Mouse (Mus musculus) cerebral cortex, adult 2 months (tissue): ENCODE measurements around the gene Ppp1r14b.

ENCODE experiments used
- WGBS: fragments of 180-500 bp; shearing (Covaris S2); methylation state at CpG from one replicate; pipeline ENCODE4 v1.1.7; 2018; 5-methylcytosine and 5-hydroxymethylcytosine counted together

Ppp1r14b gene

DNA sequence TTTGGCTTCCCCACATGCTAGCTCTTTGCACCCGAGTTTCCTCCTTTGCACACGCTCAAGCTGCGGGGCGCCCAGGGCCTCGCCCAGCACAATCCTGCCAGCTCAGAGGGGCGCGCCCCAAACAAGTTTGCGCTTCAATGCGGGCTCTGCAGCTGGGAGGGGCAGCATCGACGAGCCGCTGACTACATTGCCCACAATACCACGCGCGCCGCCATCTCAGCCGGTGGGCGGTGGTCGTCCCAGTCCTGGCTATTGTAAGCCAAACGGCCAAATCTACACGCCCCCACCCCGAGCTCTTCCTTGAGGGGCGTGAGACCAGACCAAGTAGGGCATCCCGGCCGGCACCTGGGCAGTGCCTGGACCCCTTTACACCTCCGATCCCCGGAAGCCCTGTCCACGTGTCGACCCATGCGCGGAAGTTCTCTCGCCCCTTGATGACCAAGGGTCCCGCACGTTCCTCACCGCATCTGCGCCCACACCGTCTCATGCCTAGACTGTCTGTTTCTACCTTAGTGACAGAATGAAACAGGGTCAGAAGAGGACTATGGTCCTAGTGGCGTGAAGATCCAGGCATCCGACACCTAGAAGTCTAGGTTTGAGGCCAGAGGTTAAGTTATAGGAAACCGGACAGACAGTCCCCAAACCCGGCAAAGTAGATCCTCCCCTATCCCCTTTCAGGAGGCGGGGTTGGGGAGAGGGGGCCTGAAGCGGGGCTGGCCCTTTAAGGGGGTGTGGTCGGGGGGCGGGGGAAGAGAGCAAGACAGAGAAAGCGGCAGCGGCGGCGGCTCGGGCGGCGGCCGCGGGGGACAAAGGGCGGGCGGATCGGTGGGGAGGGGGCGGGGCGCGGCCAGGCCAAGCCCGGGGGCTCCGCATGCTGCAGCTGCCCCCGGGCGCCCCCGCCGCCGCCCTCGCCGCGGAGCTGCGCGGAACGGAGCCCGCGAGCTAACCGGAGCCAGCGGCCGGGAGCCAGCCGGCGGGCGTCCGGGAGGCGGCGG is at the start of gene Ppp1r14b:
Gene Ppp1r14b (plus strand): TSS at position 758 of the 995 bp plus-strand sequence.
- WGBS = 1% methylated on average over 73 of the region's 84 CpGs

DNA sequence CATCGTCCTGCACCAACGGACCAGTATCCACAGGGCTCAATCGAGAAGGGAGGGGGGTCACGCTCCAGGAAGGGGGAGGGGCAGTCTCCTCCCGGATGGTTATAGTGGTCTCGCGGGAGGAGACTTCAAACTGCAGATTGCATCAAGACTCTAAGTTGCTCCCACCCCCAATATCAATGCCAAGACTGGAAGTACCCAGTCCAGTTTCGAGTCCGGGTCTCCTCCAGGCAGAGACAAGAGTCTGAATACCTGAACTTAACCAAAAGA is 49.5 kb upstream of the Ppp1r14b start, which contains the start of gene Catsperz:
Gene Catsperz (minus strand): TSS at position 74 of the 267 bp plus-strand sequence.
- WGBS = 20% methylated on average over 9 of the region's 9 CpGs

DNA sequence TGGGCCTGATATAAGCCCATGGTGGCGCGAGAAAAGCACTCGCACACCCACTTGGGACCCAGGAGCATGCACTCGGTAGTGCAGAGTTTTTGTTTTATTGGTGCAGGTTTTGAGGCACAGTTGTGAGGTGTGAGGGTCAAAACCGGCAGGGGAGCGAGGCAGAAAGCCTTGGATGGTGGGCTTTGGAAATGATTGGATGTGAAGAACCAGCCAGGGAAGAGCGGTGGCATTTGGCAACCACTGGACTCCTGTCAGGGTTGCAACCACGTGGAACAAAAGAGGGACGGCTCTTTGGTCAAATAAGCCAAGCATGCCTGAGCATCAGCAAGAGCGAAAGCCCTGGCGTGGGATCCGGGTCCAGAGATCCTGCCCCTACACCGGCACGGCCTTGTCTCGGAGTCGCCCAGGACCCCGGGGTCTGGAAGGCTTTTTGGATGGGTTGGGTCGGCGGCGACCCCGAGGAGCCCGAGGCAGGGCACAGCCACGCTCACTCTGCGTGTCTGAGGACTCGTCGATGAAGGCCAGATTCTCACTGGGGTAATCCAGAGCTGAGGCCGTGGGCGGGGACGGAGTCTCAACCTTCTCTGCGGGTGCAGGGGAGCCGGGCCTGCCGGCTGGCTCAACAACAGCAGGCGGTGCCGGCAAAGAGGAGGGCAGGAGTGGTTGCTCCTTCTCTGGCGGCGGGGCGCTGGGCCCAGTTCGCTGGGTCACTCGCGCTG is 49.0 kb upstream of the Ppp1r14b start:
- WGBS = 52% methylated on average over 40 of the region's 40 CpGs

DNA sequence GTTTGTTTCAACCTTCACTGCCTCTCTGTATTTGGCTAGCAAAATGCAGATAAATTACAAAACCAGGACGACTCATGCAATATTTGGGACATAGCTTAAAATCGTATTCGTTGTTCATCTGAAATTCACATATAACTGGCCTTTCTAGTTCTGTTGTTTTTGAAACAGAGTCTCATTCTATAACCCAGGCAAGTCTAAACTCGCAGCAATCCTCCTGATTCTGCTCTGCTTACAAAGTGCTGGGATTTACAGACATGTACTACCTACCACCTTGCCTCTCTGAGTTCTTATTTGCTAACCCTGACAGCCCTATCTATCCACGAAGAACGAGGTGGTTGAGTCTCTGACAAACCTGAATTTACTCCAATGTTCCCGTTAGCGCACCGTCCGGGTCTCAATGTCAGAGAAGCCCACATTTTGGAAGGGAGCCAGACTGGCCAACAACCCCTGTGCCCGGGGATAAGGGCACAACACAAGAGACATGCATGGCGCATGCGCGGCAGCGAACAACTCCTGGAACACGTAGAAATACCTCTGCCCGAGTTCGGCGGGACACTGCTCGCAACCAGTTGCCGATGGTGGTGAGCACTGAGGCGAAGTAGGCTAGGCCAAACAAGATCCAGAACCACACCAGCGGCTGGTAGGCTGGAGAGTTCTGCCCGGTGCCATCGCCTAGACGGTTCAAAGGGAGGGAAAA is 48.1 kb upstream of the Ppp1r14b start:
- 51% methylated on average over 26 of the region's 26 CpGs for WGBS

DNA sequence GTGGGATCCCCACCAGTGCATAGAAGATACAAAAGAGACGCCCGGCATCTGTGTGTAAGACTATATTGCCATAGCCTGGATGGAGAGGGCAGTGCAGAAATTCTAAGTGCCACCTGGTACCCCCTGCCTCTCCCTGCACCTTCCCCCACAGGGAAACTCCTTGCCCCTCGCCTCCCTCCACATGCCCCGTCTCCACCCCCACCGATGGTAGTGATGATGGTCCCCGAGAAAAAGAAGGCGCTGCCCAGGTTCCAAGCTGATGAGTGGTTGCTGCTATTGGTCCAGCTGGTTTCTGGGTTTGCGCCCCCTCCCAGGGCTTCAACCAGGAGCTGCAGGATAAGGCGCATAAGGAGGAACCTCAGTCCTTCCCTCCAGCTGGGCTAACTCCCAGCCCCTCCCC is 46.7 kb upstream of the Ppp1r14b start:
- 42% methylated on average over 9 of the region's 9 CpGs for WGBS

DNA sequence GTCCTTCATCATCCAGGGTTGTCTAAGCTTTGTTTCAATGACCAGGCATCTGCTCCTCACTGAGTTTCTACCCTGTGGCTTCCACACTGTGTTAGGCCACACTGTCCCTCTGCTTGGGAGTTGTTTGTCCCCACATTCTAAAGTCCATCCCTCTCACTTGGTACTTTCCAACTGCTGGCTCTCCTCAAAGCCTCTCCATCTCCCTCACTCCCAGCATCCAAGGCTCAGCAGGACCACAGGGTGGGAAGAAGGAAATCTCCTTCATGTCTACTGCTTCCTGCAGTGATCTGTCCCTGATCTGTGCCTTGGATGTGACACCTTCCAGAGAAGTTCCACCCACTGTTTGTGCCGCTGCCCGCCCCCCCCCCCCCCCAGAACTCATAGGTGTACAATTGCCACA is 43.8 kb upstream of the Ppp1r14b start:
- 17% methylated on average over 2 of the region's 2 CpGs for WGBS

DNA sequence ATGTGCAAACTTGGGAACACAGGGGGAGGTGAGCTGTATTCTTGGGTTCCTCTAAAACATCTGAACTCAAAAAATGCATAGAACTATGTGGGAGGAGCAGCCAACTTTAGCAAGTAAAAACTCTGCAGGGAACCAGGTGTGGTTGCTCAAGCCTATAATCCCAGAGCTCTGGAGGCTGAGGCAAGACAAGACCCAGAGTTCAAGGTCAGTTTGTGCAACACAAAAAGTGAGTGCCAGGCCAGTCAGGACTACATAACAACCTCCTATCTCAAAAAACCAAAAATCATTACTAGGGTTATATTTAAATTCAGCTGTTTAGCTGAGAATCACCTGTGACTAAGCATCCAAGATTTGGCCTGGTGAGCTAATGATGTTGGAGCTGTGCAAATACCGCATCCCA is 42.8 kb upstream of the Ppp1r14b start:
- 58% methylated on average over 1 of the region's 1 CpGs for WGBS

DNA sequence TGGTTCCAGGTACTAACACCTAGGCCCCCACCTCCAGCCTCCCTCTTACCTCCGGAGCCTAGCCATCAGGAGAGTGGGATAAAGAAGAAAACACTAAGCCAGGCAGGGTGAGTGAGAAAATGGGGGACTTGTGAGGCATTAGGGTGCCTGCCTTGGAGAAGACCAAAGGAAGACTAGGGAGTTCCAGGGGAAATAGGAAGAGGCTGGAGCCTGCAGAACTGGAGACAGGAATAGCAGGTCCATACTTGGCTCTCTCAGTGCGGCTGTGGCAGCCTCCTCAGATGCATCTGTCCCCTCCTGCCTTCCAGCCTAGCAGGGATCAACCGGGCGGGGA is 41.7 kb upstream of the Ppp1r14b start:
- WGBS = 31% methylated on average over 4 of the region's 4 CpGs

DNA sequence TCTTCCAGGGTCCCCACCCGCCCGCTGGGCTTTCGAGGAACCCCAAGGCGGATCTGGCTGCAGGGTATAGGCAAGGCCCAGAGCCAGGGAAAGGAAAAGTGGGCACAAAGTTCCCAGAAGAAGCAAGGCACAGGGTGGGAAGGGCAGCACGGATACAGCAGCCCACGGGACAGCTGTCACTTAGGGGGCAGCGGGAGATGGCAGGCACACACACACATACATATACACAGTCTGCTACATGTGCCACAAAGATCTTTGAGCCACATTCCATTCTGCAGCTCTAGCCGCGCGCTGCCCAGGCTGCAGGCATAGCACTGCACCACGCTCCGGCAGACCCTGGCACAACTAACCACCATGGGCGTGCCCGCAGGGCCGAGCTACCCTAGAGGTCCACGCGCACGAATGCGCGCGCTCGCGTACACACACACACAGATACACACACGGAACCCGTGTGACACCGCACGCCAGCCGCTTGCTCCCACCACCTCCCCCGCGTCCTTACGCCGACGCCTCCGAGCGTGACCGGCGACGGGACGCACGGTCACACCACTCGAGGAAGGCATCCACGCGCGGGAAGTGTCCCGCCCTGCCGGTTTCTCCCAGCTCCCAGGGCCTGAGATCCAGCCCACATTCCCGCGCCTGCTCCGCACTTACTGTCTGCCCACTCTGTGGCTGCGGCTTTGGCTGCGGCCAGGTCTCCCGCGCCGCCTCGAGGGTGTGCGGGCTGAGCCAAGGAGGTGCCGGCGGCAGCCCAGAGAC is 41.2 kb upstream of the Ppp1r14b start:
- 3% methylated on average over 58 of the region's 58 CpGs for WGBS

DNA sequence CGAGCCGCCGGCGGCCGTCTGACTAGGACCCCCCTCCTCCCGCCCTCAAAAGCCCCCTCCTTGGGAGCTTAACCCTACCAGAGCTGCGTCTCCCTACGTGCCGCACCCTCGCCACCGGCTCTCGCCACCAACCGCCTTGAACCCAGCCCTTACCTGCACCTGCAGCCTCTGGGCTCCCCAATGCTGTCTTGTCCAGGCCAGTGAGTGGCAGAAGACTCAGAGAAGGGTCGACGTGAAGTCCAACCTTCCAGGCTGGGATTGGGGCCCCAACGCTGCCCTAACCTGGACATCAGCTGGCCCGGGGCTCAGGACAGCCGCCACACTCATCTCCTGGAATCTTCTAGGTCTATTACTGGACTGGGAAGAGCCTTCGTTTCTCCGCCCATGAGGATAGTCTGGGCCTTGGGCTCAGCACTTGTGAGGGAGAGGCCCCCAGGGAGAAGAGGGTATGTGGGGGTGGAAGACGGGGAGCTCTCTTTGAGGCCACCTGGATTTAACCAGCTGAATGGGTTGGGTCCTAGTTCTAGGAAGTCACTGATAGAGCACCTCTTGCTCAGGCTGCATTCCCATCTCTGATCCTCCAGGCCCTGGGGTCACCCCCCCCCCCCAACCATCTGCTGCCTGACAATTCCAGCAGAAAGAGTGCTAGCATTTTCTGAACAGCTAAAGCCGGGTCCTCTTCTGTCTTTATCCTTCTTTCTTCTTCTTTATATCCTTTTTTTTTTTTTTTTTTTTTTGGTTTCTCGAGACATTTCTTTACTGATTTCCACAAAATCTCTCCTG is 40.4 kb upstream of the Ppp1r14b start, which contains the start of gene Kcnk4:
Gene Kcnk4 (minus strand): TSS at position 321 of the 783 bp plus-strand sequence.
- WGBS = 9% methylated on average over 23 of the region's 23 CpGs

DNA sequence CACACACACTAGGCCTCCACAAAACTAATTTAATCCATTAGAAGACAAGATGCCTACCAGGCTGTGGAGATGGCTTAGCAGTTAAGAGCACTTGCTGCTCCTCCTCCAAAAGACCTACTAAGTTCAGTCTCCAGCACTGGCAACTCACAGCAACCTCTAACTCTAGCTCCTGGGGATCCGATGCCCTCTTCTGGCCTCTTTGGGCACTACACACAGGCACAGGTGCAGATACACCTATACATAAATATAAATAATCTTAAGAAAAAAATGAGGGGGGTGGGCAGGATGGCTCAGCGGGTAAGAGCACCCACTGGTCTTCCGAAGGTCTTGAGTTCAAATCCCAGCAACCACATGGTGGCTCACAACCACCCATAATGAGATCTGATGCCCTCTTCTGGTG is 38.5 kb upstream of the Ppp1r14b start:
- WGBS = 23% methylated on average over 3 of the region's 3 CpGs

DNA sequence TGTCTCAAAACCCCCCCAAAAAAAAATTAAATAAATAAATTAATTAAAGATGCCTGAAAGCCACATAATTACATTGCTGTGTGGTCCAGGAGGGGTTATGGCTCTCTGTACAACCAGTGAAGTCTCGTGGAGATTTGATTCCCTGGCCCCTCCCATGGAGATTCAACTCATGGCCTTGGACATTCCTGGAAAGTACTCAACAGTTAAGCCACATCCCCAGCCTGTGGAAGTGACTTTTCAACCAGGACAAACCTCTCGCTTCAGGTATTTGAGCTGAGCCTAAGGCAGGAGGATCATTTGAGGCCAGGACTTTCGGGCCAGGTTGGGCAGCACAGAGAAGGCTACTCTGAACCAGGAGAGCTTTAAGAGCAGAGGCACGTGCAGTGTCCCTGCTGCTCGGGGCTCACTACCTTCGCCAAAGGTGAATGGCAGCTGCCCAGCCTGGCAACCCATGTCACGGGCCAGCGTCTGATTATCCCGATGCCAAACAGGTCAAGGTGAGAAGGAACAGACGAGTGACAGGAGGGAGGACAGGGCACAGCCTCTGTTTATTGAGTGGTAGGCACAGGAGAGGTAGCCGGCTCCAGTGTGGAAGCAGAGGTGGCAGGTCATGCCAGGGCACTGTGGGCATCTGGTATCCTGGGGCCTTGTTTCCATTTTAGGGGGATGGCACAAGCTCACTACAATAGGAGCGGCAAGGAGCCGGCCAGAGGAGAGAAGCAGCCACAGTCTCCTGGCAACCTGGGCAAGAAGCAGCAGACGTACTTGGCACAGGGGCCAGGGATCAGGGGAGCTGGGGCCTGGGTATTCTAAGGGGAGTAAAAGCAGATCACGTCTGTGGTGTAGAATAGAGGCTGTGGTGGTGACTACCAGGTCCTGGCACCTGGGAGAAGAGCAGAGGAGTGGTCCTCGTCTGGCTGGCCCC is 37.0 kb upstream of the Ppp1r14b start:
- 62% methylated on average over 16 of the region's 16 CpGs for WGBS

DNA sequence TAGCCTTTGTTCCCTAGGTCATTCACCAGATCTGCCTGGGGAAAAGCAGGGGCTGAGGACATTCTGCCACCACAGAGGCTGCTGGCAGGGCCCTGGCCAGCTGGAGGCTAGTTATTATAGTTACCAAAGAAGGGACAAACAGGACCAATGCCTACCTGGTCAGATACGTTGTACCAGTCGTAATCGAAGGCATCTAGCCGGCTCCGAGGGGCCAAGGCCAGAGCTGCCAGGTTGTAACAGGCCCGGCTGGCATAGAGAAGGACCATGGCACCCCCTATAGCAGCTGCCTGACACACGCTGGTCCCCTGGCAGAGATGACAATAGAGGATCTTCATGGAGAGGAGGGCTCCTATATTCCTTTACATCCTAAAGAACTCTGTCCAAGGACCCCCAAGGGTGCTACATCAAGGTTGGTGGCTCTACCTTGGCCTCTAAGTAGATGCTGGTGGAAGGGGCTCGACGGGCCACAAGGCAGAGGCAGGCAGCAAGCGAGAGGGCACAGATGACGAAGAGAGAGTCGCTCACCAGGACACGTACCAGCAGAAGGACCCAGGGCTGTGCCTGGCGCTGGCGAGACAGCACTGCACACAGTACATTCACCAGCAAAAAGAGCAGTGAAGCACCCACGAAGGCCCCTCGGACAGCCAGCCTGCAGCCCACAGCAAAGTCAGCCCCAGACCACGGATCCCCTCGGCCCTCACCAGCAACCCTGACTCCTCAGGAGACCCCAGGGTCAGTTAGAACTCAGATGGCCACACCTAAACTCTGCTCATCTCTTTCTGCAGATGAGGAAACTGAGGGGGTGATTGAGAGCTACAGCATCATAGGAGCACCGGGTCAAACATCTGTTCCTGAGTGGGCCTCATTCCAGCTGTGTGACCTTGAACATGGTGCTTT is 35.4 kb upstream of the Ppp1r14b start:
- 66% methylated on average over 20 of the region's 20 CpGs for WGBS

DNA sequence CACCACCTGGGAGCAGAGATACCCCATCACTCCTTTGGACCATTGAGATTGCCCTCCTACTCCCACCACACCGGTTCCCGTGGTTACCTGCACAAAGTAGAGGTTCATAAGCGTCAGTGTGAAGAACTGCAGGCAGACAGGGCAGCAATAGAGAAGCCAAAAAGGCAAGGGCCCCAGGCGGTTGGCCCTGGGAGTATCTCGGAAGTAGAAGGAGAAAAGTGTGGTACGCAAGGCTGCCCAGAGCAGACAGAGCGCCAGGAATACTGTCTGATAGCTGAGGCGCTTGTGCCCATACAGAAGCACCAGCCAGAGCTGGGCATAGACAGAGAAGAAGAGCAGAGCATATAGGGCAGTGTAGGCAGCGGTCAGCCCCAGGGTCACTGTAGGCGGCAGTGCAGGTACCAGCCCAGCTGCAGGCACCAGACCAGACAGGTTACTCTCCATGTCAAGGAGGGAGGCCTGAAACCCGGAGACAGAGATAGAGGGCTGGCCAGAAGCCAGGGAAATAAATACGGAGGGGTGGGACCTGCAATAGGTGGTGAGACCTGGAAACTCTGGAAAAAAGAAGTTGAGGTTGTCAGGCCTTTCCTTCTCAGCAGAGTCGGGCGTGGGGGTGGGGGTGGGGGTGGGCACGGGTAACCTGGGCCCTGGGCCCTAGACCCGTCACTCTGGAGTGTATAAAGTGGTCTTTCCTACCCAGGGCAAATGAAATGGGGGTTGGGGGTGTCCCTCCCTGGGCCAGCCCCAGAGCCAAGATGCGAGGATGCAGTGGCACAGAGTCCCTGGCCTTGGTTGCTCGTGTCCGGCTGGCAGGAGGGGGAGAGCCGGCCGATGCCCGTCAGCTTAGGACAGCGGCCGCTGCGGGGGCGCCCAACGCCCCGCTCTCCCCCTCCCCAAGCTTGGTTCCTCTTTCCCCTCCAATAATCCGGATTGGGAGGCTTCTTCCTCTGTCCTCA is 34.1 kb upstream of the Ppp1r14b start:
- 13% methylated on average over 29 of the region's 29 CpGs for WGBS

DNA sequence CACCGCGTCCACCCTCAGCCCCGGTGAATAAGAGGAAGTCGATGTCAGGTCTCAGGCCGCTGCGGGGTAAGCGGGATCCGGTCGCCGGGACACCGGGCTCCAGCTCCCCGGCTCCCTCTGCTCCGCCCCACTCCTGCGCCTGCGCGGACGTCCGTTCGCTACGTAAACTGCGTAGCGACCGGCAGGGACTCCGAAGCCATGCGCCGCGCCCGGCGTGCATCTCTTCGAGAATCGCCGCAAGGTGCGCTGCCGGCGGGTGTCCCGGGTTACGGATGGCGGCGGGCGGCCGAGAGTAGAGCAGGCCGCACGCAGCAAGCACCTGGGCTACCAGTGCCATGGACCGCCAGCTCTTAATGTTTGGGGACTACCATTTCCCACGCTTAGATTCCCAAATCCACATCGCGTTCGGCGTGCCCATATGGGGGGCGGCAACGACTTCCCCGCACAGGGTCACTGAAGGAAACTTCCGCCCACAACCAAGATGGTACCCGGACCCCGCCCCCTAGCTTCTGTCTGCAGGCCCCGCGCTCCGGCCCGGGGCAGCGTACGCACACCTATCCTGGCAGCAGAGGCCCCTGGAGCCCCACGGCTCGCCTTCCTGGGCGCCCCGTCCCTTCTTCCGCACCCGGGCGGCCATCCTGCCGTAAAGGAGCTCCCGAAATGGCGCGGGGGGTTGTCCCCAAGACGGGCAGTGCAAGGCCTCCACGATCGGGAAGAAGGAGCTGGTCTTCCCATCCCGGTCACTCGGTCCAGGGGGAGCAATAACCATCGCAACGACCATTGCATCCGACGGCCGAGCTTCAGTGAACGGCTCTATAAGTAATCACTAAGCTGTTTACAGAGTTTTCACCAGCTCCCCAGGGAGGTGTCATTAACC is 33.2 kb upstream of the Ppp1r14b start, which contains the start of gene Bad:
Gene Bad (plus strand): TSS at position 490 of the 877 bp plus-strand sequence.
- 1% methylated on average over 83 of the region's 83 CpGs for WGBS

DNA sequence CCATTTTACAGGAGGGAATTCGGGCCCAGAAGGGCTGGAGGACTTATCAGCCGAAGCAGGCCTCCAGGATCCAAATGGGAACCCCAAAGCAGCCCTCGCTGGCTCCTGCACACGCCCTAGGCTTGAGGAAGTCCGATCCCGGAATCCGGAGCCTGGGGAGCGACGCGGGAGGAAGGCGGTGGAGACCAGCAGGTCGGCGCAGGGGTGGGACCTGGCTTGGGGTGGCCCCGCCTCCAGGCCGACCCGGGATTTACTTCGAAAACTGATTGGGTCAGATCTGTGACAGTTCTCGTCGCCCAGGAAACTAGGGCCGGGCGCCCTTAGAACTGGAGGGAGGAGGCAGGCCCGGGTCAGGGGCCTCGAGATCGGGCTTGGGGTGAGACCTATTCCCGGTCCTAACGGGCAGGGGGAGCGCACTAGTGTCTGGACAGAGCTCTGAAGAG is 32.5 kb upstream of the Ppp1r14b start, which contains the start of gene Gpr137:
Gene Gpr137 (minus strand): TSS at position 232 of the 443 bp plus-strand sequence.
- WGBS = under 1% methylated on average over 27 of the region's 27 CpGs
